Mouse (Mus musculus) ovary, postnatal 14 days (tissue): ENCODE measurements around the gene Lair1.
"Not testable (repeated sequence)": the region's sequence is repeated elsewhere in the genome, so short reads cannot be mapped to it uniquely, and the experiment has no call there.

ENCODE experiments used
- DNase-seq: peaks from one replicate; pipeline ENCODE4 v3.0.0; 2022; ENCODE audit warnings: low spot score

Lair1 gene

GRCm38 (mm10) chr7:4063013-4063412 lies at the start of gene Lair1:
Lair1 (minus strand) TSS chr7:4063204.
- DNase-seq: no peak

- DNase-seq: no peak
These were observed 48.8 kb upstream of the Lair1 start for GRCm38 (mm10) chr7:4111766-4112165.

GRCm38 (mm10) chr7:4103411-4103810 lies 40.4 kb upstream of the Lair1 start:
- no peak for DNase-seq

GRCm38 (mm10) chr7:4101144-4101543 lies 38.1 kb upstream of the Lair1 start:
- DNase-seq: no peak

- no peak for DNase-seq
These were observed 35.8 kb upstream of the Lair1 start for GRCm38 (mm10) chr7:4098832-4099231.

GRCm38 (mm10) chr7:4098301-4098700 lies 35.3 kb upstream of the Lair1 start:
- DNase-seq: no peak

- DNase-seq: no peak
These were observed 28.2 kb upstream of the Lair1 start for GRCm38 (mm10) chr7:4091170-4091569.

GRCm38 (mm10) chr7:4088679-4089078 lies 25.7 kb upstream of the Lair1 start:
- DNase-seq: no peak

GRCm38 (mm10) chr7:4087896-4088480 lies 25.0 kb upstream of the Lair1 start:
- no peak for DNase-seq

- no peak for DNase-seq
These were observed 24.4 kb upstream of the Lair1 start for GRCm38 (mm10) chr7:4087238-4087895.

GRCm38 (mm10) chr7:4085562-4085961 lies 22.6 kb upstream of the Lair1 start:
- no peak for DNase-seq

- no peak for DNase-seq
These were observed 21.2 kb upstream of the Lair1 start for GRCm38 (mm10) chr7:4084161-4084560.

- DNase-seq: no peak
These were observed 19.8 kb upstream of the Lair1 start for GRCm38 (mm10) chr7:4082804-4083203.

- no peak for DNase-seq
These were observed 18.7 kb upstream of the Lair1 start for GRCm38 (mm10) chr7:4081706-4082105.

GRCm38 (mm10) chr7:4080552-4080951 lies 17.5 kb upstream of the Lair1 start:
- DNase-seq: no peak

GRCm38 (mm10) chr7:4079511-4079910 lies 16.5 kb upstream of the Lair1 start:
- no peak for DNase-seq

GRCm38 (mm10) chr7:4073144-4073543 lies 10.1 kb upstream of the Lair1 start:
- no peak for DNase-seq

GRCm38 (mm10) chr7:4071066-4071465 lies 8.1 kb upstream of the Lair1 start:
- DNase-seq: no peak

- no peak for DNase-seq
These were observed 866 bp upstream of the Lair1 start for GRCm38 (mm10) chr7:4063714-4064425.

- DNase-seq: not testable (repeated sequence)
These were observed 2.3 kb downstream of the Lair1 start for GRCm38 (mm10) chr7:4060602-4061188.

GRCm38 (mm10) chr7:4026794-4027421 lies 36.1 kb downstream of the Lair1 start:
- DNase-seq: peak; percentile 2

- not testable (repeated sequence) for DNase-seq
These were observed 58.4 kb downstream of the Lair1 start for GRCm38 (mm10) chr7:4004636-4005035.
